Mouse (Mus musculus): Measurements from ENCODE around the gene Spsb1.

Gene Spsb1

DNA sequence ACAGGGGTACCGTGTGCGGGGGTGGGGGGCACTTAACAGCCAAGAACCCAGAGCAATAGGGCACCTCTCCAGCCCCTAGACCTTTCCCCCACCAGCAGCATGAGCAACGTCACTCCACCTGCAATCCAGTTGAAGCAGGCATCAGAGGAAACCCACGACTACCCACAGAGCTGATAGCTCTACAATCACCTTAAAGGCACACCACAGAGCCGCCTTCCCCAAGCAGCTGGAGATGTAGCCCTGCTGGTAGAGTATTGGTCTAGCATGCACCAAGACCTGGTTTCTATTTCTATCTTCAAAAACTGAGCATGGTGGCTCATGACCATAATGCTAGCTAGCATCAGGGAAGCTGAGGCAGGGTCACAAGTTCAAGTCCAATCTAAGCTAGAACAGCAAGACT, 7.4 kb downstream of the Spsb1 start:
- CTCF ChIA-PET, result interaction anchor here in 2 of 4 experiments (0.6 to 1.2 kb wide), 4 partner anchors 101 to 153 kb away, joined by 3 read pairs; no protein-coding TSS in a partner anchor

DNA sequence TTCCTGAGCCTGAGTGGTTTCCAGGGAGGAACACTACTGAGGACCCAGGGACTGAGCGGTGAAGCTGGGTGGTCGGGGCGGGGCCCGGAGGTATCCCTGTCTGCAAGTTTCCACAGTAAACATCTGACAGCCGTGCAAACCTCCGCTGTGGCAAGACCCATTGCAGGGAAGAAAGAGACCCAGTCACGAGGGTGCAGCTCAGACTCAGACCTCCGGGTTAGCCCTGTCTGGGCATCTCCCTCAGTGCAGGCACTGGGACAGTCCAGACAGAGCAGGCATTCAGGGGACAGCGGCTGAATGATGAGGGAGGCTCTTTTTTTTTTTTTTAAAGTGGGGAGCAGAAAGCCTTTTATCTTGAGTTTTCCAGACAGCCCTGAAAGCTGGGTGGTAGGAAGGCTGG, 9.6 kb downstream of the Spsb1 start:
- CTCF ChIA-PET, result interaction anchor here in 3 of 4 experiments (0.6 to 1.1 kb wide), 4 partner anchors 103 to 315 kb away, joined by 3 to 6 read pairs (median 4); no protein-coding TSS in a partner anchor
- POLR2A ChIA-PET, result interaction anchor here in 3 of 4 experiments (0.7 to 12.0 kb wide), 20 partner anchors 8 to 1316 kb away, joined by 3 to 94 read pairs (median 6); partner anchors contain the start of gene Spsb1 (in 3 of the 3)

More for the DNA sequence above, 7.4 kb downstream of the Spsb1 start:
- POLR2A ChIA-PET, result interaction anchor here in 3 of 4 experiments (1.0 to 12.0 kb wide), 12 partner anchors 9 to 149 kb away, joined by 3 to 94 read pairs (median 4); partner anchors contain the start of genes Spsb1 (in 2 of the 3) and Gpr157 (in 1 of the 3)

DNA sequence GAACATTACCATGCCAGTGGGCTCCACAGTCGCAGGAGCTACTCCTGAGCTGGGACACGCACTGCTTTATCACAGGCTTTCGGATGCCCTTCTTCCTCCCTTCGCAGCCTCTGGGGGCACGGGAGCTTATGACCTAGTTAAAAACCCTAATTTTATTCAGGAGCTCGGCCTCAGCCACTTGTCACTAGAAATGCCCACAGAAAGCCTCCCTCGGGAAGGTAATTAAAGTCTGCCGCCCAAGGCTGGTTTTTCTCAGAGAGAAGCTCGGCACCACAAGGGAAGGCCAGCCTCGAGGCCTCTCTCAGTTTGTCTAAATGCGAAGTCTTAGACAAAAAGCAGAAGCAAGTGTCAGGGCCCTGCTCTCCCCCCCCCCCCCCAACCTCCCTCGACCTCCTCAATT, 10.6 kb downstream of the Spsb1 start:
- ChIA-PET CTCF (interaction anchor here in 2 of 4 experiments (0.6 to 1.5 kb wide), 5 partner anchors 29 to 530 kb away, joined by 3 to 10 read pairs (median 4); no protein-coding TSS in a partner anchor), POLR2A (interaction anchor here (0.6 to 12.0 kb wide), 25 partner anchors 9 to 496 kb away, joined by 3 to 94 read pairs (median 4); partner anchors contain the start of genes Spsb1 (in 3 of the 4) and Slc25a33 (in 2 of the 4))

DNA sequence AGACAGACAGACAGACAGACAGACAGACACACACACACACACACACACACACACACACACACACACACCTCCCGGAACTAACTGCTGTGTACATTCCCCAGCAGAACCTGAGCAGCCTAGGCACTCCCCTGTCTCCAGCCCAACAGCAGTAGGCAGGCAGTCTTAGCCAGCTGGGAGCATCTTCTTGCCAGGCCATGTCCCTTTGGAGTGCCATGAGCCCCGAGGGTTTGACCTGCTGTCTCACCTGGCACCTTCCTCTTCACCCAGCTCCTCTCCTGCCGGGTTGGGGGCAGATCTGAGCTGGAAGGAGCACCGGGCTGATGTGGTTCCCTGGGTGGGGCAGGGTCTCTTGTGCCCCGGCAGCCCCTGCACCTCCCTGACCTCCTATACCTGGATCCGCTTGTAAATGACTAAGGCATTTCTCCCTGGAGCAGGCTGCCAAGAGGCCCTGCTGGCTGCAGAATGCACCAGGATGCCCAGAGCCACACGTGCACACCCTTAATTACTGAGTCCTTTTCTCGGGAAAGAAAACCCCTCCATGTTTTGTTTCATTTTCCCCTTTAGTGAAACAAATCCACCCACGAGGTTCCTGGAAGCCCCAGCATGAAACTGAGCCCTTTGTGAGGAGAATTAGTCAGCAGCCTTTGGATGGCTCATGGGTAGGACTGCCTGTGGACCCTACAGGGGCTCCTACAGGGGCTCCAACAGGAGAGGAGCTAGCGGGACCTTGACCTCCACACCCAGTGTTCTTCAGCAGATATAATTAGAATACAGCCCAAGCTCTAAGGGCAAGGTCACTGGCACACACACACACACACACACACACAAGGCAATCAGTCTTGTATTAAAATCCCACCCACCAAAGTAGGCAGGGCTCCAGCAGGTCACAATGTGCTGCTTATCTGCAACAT, 11.8 kb downstream of the Spsb1 start:
- POLR2A ChIA-PET, result interaction anchor here in 3 of 4 experiments (0.5 to 12.0 kb wide), 27 partner anchors 7 to 1262 kb away, joined by 3 to 94 read pairs (median 4); partner anchors contain the start of genes Slc25a33 (in 2 of the 3) and Spsb1 (in 2 of the 3)
- CTCF ChIA-PET, result interaction anchor here in 2 of 4 experiments (0.5 to 1.5 kb wide), 4 partner anchors 101 to 199 kb away, joined by 3 to 6 read pairs (median 4); no protein-coding TSS in a partner anchor

DNA sequence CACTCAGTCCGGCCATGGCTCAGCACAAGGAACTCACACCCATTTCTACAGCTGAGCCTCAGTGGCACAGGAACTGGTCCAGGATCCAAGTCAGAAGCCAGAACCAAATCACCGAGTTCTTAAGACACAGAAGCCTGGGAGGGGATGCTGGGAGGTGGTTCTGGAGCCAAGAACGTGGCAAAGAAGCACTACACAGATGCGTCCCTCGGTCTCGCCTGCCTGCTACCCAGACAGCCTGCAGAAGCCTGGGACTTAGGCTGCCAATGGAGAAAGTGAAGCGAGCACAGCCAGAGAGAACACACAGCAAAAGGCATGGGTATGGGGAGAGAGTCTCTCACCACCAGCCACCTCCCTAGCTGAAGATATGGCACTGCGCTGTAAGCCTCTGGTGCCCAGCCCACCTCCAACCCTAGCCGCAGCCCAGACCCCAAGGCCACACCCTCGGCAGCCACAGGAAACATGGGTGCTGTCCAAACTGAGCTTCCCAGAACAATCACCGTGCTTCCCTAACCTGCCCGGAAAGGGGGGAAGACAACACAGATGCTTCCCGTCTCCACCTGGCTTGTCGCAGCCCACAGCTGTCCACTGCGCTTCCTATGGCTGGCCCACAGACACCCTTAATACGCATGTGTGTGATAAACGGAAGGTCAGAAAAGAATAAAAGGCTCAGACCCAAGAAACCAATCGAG, 13.6 kb downstream of the Spsb1 start:
- ChIA-PET CTCF (interaction anchor here in 3 of 4 experiments (0.5 to 1.4 kb wide), 4 partner anchors 12 to 132 kb away, joined by 3 to 4 read pairs (median 4); no protein-coding TSS in a partner anchor), POLR2A (interaction anchor here in 3 of 4 experiments (0.6 to 12.0 kb wide), 21 partner anchors 8 to 364 kb away, joined by 3 to 94 read pairs (median 4); partner anchors contain the start of gene Spsb1 (in 3 of the 3))

DNA sequence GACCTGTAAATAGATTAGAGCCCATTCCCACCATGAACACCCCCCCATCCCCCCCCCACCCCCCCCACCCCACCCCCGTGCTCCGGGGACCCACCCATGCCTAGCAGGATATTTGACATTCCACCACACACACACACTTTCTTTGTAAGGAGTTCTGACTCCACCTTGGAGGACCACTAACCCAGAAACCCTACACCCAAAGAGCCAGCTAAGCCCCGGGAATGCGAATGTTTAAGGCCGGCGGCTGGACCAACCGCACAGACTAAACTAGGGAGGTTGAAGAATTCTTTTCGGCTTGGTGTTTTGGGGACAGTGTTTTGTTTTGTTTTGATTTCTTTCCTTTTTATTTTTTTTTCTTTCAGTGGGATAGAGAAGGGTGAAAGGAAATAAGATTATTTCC, 16.1 kb downstream of the Spsb1 start:
- CTCF ChIA-PET, result no interaction called here
- POLR2A ChIA-PET, result interaction anchor here in 3 of 4 experiments (0.6 to 12.0 kb wide), 25 partner anchors 9 to 274 kb away, joined by 3 to 94 read pairs (median 4); partner anchors contain the start of genes Spsb1 (in 3 of the 3) and Gpr157 (in 1 of the 3)

DNA sequence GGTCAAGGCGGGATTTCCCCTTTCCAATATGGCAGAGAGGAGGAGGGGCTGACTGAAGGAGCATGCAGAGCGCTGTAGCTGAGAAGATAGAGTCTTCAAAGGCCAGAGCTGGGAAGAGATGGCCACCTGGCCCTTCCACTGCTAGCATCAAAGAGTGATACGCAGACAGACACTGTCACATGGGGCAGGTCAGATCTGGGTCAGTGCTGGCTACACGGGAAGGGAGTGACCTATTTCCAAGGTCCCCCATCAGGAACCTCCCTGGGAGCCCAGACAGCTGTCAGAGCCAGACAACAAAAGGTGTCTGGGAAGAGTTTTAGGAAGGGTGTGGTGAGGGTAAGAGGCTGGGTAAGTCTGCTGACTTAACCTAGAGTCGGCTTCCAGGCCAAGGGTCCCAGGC, 17.9 kb downstream of the Spsb1 start:
- CTCF ChIA-PET, result interaction anchor here in 2 of 4 experiments (0.6 to 1.0 kb wide), 2 partner anchors 13 to 18 kb away, joined by 3 to 5 read pairs; partner anchors contain the start of gene Spsb1 (in 1 of the 2)
- POLR2A ChIA-PET, result interaction anchor here (0.5 to 12.0 kb wide), 36 partner anchors 8 to 344 kb away, joined by 3 to 94 read pairs (median 4); partner anchors contain the start of genes Spsb1 (in 3 of the 4), Gpr157 (in 1 of the 4) and Rere (in 1 of the 4)

DNA sequence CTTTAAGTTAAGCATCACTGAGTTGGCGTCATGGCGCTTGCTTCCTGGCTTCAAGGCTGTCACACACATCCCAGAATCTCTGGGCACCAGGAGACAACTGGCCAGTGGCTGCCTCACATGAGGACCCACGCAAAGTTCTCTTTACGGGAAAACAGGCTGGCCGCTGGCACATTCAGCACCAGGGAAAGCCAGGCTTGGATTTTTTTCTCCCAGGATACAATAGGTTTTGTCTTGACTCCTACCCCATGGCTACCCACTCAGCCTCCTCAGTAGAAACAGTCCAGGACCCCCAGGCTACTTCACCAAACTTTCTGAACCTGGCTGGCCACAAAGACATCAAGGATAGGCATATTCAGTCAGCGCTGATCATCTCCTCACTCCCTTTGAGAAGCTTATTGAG, 19.4 kb downstream of the Spsb1 start:
- ChIA-PET CTCF (interaction anchor here in 3 of 4 experiments (0.5 to 0.6 kb wide), 4 partner anchors 116 to 205 kb away, joined by 3 to 7 read pairs (median 5); no protein-coding TSS in a partner anchor), POLR2A (interaction anchor here in 3 of 4 experiments (0.5 to 5.4 kb wide), 5 partner anchors 9 to 184 kb away, joined by 3 to 35 read pairs (median 3); partner anchors contain the start of gene Slc2a5 (in 1 of the 3))

DNA sequence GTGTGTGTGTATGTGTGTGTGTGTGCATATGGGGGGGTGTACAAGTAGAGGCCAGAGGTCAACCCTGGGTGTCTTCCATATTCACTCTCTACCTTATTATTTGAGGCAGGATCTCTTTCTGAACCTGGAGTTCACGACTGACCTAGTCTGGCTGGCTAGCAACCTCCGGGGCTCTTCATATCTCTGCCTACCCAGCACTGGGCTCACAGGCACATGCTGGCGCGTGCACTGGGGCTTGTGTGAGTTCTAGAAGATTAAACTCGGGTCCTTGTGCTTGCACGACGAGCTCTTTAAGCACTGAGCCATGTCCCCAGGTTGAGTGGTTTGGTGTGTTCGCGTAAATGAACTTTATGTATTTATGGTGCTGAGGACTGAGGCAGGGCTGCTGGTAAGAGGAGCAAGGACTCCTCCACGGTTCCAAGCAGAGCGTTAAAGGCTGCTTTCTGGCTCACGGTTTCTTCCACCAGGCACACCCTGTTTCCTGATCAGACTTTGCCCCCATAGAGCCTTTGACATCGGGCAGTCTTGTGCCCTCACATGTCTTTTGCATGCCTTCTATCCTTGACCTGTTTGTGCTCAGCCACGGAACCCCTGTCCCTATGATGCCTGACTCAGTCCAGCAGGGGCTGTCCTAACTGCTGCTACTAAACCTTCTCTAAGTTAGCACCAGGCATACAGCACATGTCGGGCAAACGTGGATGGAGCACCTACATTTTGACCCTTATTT, 21.2 kb downstream of the Spsb1 start:
- CTCF ChIA-PET, result no interaction called here
- POLR2A ChIA-PET, result interaction anchor here in 3 of 4 experiments (0.5 to 1.7 kb wide), 6 partner anchors 9 to 80 kb away, joined by 3 to 5 read pairs (median 4); partner anchors contain the start of gene Spsb1 (in 1 of the 3)

DNA sequence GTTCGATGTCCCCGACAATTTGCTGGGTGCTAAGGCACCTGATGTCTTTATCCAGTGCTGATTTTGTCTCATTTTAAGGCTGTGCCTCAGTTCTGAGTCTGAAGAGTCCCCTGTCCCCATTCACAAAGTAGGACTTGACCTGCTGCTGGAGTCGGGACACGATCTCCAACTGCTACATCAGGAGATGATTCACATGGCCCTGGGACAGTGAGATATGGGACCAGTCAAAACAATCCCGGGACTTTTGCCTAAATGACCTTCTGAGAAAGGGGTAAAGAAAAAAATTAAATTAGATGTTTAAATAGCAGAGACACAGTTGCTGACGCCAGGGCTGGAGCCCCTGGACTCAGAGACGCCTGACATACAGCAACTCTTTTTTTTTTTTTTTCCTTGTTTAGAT, 21.8 kb downstream of the Spsb1 start:
- CTCF ChIA-PET, result no interaction called here
- POLR2A ChIA-PET, result interaction anchor here in 3 of 4 experiments (0.9 to 2.3 kb wide), 7 partner anchors 9 to 11 kb away, joined by 3 to 12 read pairs (median 4); no protein-coding TSS in a partner anchor

DNA sequence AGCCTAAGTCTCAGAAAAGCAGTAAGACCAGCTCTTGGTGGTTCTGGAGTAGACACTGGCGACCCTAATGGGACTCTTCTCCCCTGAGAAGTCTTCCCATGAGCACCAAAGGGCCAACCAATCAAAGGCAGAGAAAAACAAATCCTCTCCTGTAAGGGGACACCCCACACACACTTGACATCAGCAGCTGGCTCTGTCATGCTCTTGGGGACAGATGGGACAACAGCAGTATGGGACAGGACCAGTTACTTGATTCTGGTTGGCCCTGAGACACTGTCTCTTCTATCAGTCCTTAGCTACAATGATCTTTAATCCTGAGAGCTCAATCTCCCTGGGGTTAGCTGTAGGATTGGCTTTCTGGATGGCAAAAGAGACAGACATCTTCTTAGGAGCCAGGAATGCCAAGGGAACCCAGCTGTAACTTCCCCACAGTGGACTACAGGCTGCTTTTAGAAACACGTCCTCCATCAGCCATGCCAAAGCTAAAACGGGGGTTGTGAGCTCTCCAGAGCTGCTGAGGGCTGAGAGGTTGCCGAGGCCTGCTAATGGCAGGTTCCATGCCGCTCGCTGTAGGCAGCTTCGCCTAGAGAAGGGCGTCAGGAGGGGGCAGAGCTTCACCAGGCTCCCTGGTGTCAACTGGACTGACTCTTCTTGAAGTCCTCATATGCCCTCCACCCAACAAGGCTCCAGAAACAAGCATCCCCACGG, 22.6 kb downstream of the Spsb1 start:
- POLR2A ChIA-PET, result interaction anchor here in 3 of 4 experiments (0.8 to 2.7 kb wide), 13 partner anchors 9 to 158 kb away, joined by 3 to 12 read pairs (median 4); partner anchors contain the start of genes Slc25a33 (in 1 of the 3) and Spsb1 (in 1 of the 3)
- CTCF ChIA-PET, result no interaction called here

DNA sequence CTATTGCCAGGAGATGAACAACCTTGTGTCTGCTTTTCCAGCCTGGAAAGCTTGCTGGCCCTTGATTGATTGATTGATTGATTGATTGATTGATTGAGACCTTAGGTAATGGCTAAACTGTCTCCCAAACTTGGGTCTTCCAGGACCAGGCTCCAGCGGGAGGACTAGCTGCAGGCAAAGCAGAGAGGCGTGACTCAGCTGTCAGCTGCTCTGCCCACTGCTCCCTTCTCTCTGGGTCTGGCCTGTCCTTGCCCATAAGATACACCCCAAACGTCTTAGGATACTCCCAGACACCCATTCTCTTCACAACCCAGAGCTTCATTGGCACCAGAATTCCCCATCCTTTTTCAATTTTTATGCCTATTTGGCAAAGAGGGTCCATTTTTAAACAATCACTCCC, 24.1 kb downstream of the Spsb1 start:
- ChIA-PET POLR2A (interaction anchor here (0.6 to 2.7 kb wide), 11 partner anchors 8 to 320 kb away, joined by 3 to 12 read pairs (median 3); partner anchors contain the start of gene Spsb1 (in 1 of the 4)), CTCF (interaction anchor here in 1 of 4 experiments (0.5 kb wide), 1 partner anchor 352 kb away, joined by 3 read pairs; no protein-coding TSS in a partner anchor)

DNA sequence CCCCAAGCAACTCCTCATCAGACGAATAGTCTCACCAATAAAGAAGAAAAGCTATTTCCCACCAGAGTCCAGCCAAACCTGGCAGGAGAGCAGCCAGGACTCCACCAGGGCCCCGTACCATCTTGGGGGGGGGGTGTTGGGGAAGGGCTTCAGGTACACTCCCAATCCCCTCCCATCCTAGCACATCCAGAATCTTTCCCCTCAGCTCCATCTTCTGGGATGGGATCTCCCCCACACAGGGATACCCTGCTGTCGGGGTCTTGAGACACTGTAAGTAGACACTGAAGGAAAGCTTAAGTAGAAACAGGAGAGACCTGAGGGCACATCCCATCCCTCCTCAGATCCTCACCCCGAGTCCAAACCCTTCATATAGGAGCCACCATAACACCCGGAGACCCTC, 31.8 kb downstream of the Spsb1 start:
- CTCF ChIA-PET, result interaction anchor here in 1 of 4 experiments (0.7 kb wide), 1 partner anchor 1084 kb away, joined by 7 read pairs; no protein-coding TSS in a partner anchor
- POLR2A ChIA-PET, result interaction anchor here in 2 of 4 experiments (0.6 to 1.7 kb wide), 9 partner anchors 8 to 117 kb away, joined by 3 to 9 read pairs (median 3); no protein-coding TSS in a partner anchor

DNA sequence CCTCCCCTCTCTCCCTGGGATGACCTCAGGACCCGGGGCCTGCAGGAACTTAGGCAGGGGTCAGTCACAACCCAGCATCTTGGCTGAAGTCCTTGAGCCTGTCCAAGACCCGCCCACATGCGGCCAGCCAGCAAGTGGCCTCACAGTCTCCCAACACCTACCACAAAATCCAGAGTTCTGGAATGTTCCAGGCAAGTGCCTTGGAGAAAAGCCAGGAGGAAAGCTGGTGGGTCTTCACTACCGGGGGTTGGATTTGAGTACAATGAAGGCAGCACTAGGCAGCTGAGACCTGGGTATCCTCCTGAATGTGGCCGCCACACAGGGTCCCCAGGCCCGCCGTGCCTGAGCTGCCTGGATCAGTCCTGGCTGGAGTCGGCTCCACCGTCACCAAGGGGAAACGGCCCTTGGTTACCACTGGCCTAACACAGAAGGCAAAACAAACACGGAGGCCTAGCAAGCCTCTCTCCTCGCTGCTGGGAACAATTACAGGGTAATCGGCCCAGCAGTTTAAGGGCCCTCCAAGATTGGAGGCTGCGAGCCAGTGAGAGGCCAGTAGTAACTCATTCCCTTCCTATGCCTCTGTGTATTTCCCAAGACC, 32.6 kb downstream of the Spsb1 start:
- ChIA-PET POLR2A (interaction anchor here in 3 of 4 experiments (0.6 to 2.0 kb wide), 10 partner anchors 9 to 89 kb away, joined by 3 to 9 read pairs (median 3); no protein-coding TSS in a partner anchor), CTCF (interaction anchor here in 3 of 4 experiments (0.5 to 1.0 kb wide), 3 partner anchors 52 to 1085 kb away, joined by 3 to 7 read pairs (median 5); no protein-coding TSS in a partner anchor)

DNA sequence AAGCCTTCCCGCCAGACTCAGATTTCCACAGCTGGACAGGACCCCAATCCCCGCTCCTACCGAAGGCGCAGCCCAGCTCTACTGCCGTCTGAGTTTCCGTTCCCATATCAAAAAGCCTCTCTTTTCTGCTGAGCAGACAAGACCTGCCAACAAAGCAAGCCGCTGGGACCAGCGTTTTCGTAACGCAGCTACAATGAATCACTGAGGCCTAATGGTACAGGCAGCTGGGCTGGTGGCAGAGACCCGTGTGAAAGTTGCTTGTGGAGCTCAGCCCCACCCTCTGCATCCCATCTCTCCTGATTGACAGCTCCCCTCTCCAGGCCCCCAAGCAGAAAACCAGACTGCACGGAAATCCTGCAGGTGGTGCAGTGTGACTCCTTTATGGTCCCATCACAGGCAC, 34.0 kb downstream of the Spsb1 start:
- ChIA-PET CTCF (interaction anchor here in 2 of 4 experiments (0.5 to 1.4 kb wide), 3 partner anchors 36 to 102 kb away, joined by 3 to 4 read pairs (median 3); no protein-coding TSS in a partner anchor), POLR2A (interaction anchor here in 3 of 4 experiments (0.9 to 2.0 kb wide), 11 partner anchors 8 to 67 kb away, joined by 3 to 6 read pairs (median 3); partner anchors contain the start of gene Spsb1 (in 1 of the 3))
